Mouse (Mus musculus): ENCODE measurements around the gene Clcn5. TPM values are rescaled to one million over a fixed set of nuclear protein-coding genes. Genes with fewer than 3 reads are reported as not detected.

Gene Clcn5
- polyA plus RNA-seq, 1 experiment from 2014 or later: 25.1 TPM

- H3K4me1 ChIP-seq (ENCODE audit: control insufficient read depth in 2 of 2, insufficient read depth in 2 of 2, low read length in 2 of 2): 0 out of 4 replicates have a peak, but pooled peaks cover 2 to 3% of the 10 kb centered on the region in 2 experiments
- H3K4me3 ChIP-seq (ENCODE audit: control insufficient read depth in 1 of 2, insufficient read depth in 1 of 2, low read depth in 1 of 2, low read length in 2 of 2): no peak overlapping the region
- ATAC-seq (ENCODE audit: insufficient number of reproducible peaks, insufficient read depth, low FRiP score, low read depth): no peak
- H3K27ac ChIP-seq (replicated peaks in 1 of 2; ENCODE audit: control insufficient read depth in 1 of 2, insufficient read depth in 1 of 2, low read depth in 2 of 2, low read length in 2 of 2): no peak overlapping the region
- WGBS: 24% methylated on average over 2 of the region's 2 CpGs
- H3K9ac ChIP-seq (ENCODE audit: low read length): no peak overlapping the region
- peaks cover 4% of the 10 kb centered on the region; the same call in 1 of the 2 replicates for H3K36me3 ChIP-seq (ENCODE audit: control insufficient read depth, insufficient read depth, low read length)
- H3K27me3 ChIP-seq (ENCODE audit: control insufficient read depth, insufficient read depth, low read length): no peaks in the 10 kb centered on the region
- no peaks in the 10 kb centered on the region for H3K9me3 ChIP-seq (ENCODE audit: control insufficient read depth, low read length)
- no peak overlapping the region for H3K4me2 ChIP-seq (ENCODE audit: low read length)
Measured at GRCm38 (mm10) chrX:7308242-7308641, 10.9 kb downstream of the Clcn5 start.

- H3K9ac ChIP-seq (ENCODE audit: low read length): no peak overlapping the region
- no peaks in the 10 kb centered on the region for H3K9me3 ChIP-seq (ENCODE audit: control insufficient read depth, low read length)
- no peak overlapping the region for H3K27ac ChIP-seq (replicated peaks in 1 of 2; ENCODE audit: control insufficient read depth in 1 of 2, insufficient read depth in 1 of 2, low read depth in 2 of 2, low read length in 2 of 2)
- 0 out of 4 replicates have a peak, but pooled peaks cover 2 to 3% of the 10 kb centered on the region in 2 experiments for H3K4me1 ChIP-seq (ENCODE audit: control insufficient read depth in 2 of 2, insufficient read depth in 2 of 2, low read length in 2 of 2)
- H3K4me2 ChIP-seq (ENCODE audit: low read length): no peak overlapping the region
- 57% methylated on average over 3 of the region's 5 CpGs for WGBS
- no peak for ATAC-seq (ENCODE audit: insufficient number of reproducible peaks, insufficient read depth, low FRiP score, low read depth)
- H3K4me3 ChIP-seq (ENCODE audit: control insufficient read depth in 1 of 2, insufficient read depth in 1 of 2, low read depth in 1 of 2, low read length in 2 of 2): no peak overlapping the region
- H3K36me3 ChIP-seq (ENCODE audit: control insufficient read depth, insufficient read depth, low read length): peaks cover 9% of the 10 kb centered on the region; the same call in 1 of the 2 replicates
- no peaks in the 10 kb centered on the region for H3K27me3 ChIP-seq (ENCODE audit: control insufficient read depth, insufficient read depth, low read length)
Measured at GRCm38 (mm10) chrX:7306861-7307260, 12.3 kb downstream of the Clcn5 start.

GRCm38 (mm10) chrX:7292981-7293380 is 26.2 kb downstream of the Clcn5 start:
- H3K4me3 ChIP-seq (ENCODE audit: control insufficient read depth in 1 of 2, insufficient read depth in 1 of 2, low read depth in 1 of 2, low read length in 2 of 2): no peak overlapping the region
- H3K27ac ChIP-seq (replicated peaks in 1 of 2; ENCODE audit: control insufficient read depth in 1 of 2, insufficient read depth in 1 of 2, low read depth in 2 of 2, low read length in 2 of 2): no peak overlapping the region
- no peak overlapping the region for H3K9ac ChIP-seq (ENCODE audit: low read length)
- H3K4me2 ChIP-seq (ENCODE audit: low read length): no peak overlapping the region
- ATAC-seq (ENCODE audit: insufficient number of reproducible peaks, insufficient read depth, low FRiP score, low read depth): no peak
- H3K9me3 ChIP-seq (ENCODE audit: control insufficient read depth, low read length): no peaks in the 10 kb centered on the region
- no peaks in the 10 kb centered on the region for H3K27me3 ChIP-seq (ENCODE audit: control insufficient read depth, insufficient read depth, low read length)
- 68% methylated on average over 2 of the region's 2 CpGs for WGBS
- H3K4me1 ChIP-seq (ENCODE audit: control insufficient read depth in 2 of 2, insufficient read depth in 2 of 2, low read length in 2 of 2): no peaks in the 10 kb centered on the region
- no peaks in the 10 kb centered on the region for H3K36me3 ChIP-seq (ENCODE audit: control insufficient read depth, insufficient read depth, low read length)

GRCm38 (mm10) chrX:7292151-7292768 is 26.9 kb downstream of the Clcn5 start:
- 84% methylated on average over 8 of the region's 8 CpGs for WGBS
- H3K27ac ChIP-seq (replicated peaks in 1 of 2; ENCODE audit: control insufficient read depth in 1 of 2, insufficient read depth in 1 of 2, low read depth in 2 of 2, low read length in 2 of 2): no peak overlapping the region
- no peaks in the 10 kb centered on the region for H3K27me3 ChIP-seq (ENCODE audit: control insufficient read depth, insufficient read depth, low read length)
- no peak overlapping the region for H3K4me2 ChIP-seq (ENCODE audit: low read length)
- H3K9ac ChIP-seq (ENCODE audit: low read length): no peak overlapping the region
- H3K9me3 ChIP-seq (ENCODE audit: control insufficient read depth, low read length): no peaks in the 10 kb centered on the region
- ATAC-seq (ENCODE audit: insufficient number of reproducible peaks, insufficient read depth, low FRiP score, low read depth): no peak
- no peak overlapping the region for H3K4me3 ChIP-seq (ENCODE audit: control insufficient read depth in 1 of 2, insufficient read depth in 1 of 2, low read depth in 1 of 2, low read length in 2 of 2)
- no peaks in the 10 kb centered on the region for H3K36me3 ChIP-seq (ENCODE audit: control insufficient read depth, insufficient read depth, low read length)
- no peaks in the 10 kb centered on the region for H3K4me1 ChIP-seq (ENCODE audit: control insufficient read depth in 2 of 2, insufficient read depth in 2 of 2, low read length in 2 of 2)

GRCm38 (mm10) chrX:7288976-7289375 is 30.2 kb downstream of the Clcn5 start:
- WGBS: 26% methylated on average over 2 of the region's 2 CpGs

GRCm38 (mm10) chrX:7287051-7287734 is 32.0 kb downstream of the Clcn5 start:
- ATAC-seq (ENCODE audit: insufficient number of reproducible peaks, insufficient read depth, low FRiP score, low read depth): no peak
- no peak overlapping the region for H3K4me3 ChIP-seq (ENCODE audit: control insufficient read depth in 1 of 2, insufficient read depth in 1 of 2, low read depth in 1 of 2, low read length in 2 of 2)
- H3K9me3 ChIP-seq (ENCODE audit: control insufficient read depth, low read length): no peaks in the 10 kb centered on the region
- no peaks in the 10 kb centered on the region for H3K27me3 ChIP-seq (ENCODE audit: control insufficient read depth, insufficient read depth, low read length)
- no peak overlapping the region for H3K9ac ChIP-seq (ENCODE audit: low read length)
- WGBS: 68% methylated on average over 2 of the region's 2 CpGs
- H3K4me2 ChIP-seq (ENCODE audit: low read length): no peak overlapping the region
- no peak overlapping the region for H3K27ac ChIP-seq (replicated peaks in 1 of 2; ENCODE audit: control insufficient read depth in 1 of 2, insufficient read depth in 1 of 2, low read depth in 2 of 2, low read length in 2 of 2)
- H3K4me1 ChIP-seq (ENCODE audit: control insufficient read depth in 2 of 2, insufficient read depth in 2 of 2, low read length in 2 of 2): no peaks in the 10 kb centered on the region
- no peaks in the 10 kb centered on the region for H3K36me3 ChIP-seq (ENCODE audit: control insufficient read depth, insufficient read depth, low read length)

More at GRCm38 (mm10) chrX:7288976-7289375, 30.2 kb downstream of the Clcn5 start:
- Histone ChIP-seq H3K9ac (ENCODE audit: low read length) (no peak overlapping the region), H3K9me3 (ENCODE audit: control insufficient read depth, low read length) (no peaks in the 10 kb centered on the region), H3K27me3 (ENCODE audit: control insufficient read depth, insufficient read depth, low read length) (no peaks in the 10 kb centered on the region), H3K27ac (replicated peaks in 1 of 2; ENCODE audit: control insufficient read depth in 1 of 2, insufficient read depth in 1 of 2, low read depth in 2 of 2, low read length in 2 of 2) (no peak overlapping the region), H3K4me1 (ENCODE audit: control insufficient read depth in 2 of 2, insufficient read depth in 2 of 2, low read length in 2 of 2) (no peaks in the 10 kb centered on the region), H3K36me3 (ENCODE audit: control insufficient read depth, insufficient read depth, low read length) (no peaks in the 10 kb centered on the region), H3K4me3 (ENCODE audit: control insufficient read depth in 1 of 2, insufficient read depth in 1 of 2, low read depth in 1 of 2, low read length in 2 of 2) (no peak overlapping the region), H3K4me2 (ENCODE audit: low read length) (no peak overlapping the region)
- ATAC-seq (ENCODE audit: insufficient number of reproducible peaks, insufficient read depth, low FRiP score, low read depth): no peak

- Histone ChIP-seq H3K9ac (ENCODE audit: low read length) (no peak overlapping the region), H3K9me3 (ENCODE audit: control insufficient read depth, low read length) (no peaks in the 10 kb centered on the region), H3K27me3 (ENCODE audit: control insufficient read depth, insufficient read depth, low read length) (no peaks in the 10 kb centered on the region), H3K4me2 (ENCODE audit: low read length) (no peak overlapping the region), H3K4me1 (ENCODE audit: control insufficient read depth in 2 of 2, insufficient read depth in 2 of 2, low read length in 2 of 2) (no peaks in the 10 kb centered on the region; a peak in 1 of 4 replicates), H3K4me3 (ENCODE audit: control insufficient read depth in 1 of 2, insufficient read depth in 1 of 2, low read depth in 1 of 2, low read length in 2 of 2) (no peak overlapping the region), H3K36me3 (ENCODE audit: control insufficient read depth, insufficient read depth, low read length) (peaks cover 4% of the 10 kb centered on the region; the same call in 1 of the 2 replicates), H3K27ac (replicated peaks in 1 of 2; ENCODE audit: control insufficient read depth in 1 of 2, insufficient read depth in 1 of 2, low read depth in 2 of 2, low read length in 2 of 2) (no peak overlapping the region)
- no peak for ATAC-seq (ENCODE audit: insufficient number of reproducible peaks, insufficient read depth, low FRiP score, low read depth)
- 71% methylated on average over 1 of the region's 1 CpGs for WGBS
Measured at GRCm38 (mm10) chrX:7282636-7283035, 36.5 kb downstream of the Clcn5 start.

Data from heart, embryonic 14.5 days (tissue).